Mouse (Mus musculus): ENCODE measurements around the gene Nprl2. TPM values are rescaled to one million over a fixed set of nuclear protein-coding genes. Genes with fewer than 3 reads are reported as not detected.
A peak's percentile ranks its signal among the peaks of the same experiment; 100 is the strongest.

Gene Nprl2
- polyA plus RNA-seq, 1 experiment: 64.1 TPM

- TF ChIP-seq POLR2A (IDR thresholded peaks at IDR 0.05; ENCODE audit: borderline replicate concordance, insufficient read depth, low read length) (no peak), CTCF (IDR thresholded peaks at IDR 0.05; ENCODE audit: borderline replicate concordance, insufficient read depth, low read depth, low read length) (no peak)
Observed at GRCm38 (mm10) chr9:107544729-107545128, 2.7 kb downstream of the Nprl2 start.

GRCm38 (mm10) chr9:107545199-107545598, 3.2 kb downstream of the Nprl2 start:
- no peaks in the 10 kb centered on the region for H3K27me3 ChIP-seq (ENCODE audit: control insufficient read depth, insufficient read depth, low read length)
- 79% methylated on average over 10 of the region's 10 CpGs for WGBS
- no peak overlapping the region for H3K4me3 ChIP-seq (replicated peaks; ENCODE audit: insufficient read depth, low read depth, low read length)
- no peak for DNase-seq
- H3K27ac ChIP-seq (ENCODE audit: insufficient read depth, low read length): no peak overlapping the region
- H3K4me1 ChIP-seq (ENCODE audit: control insufficient read depth, insufficient read depth, low read length): no peaks in the 10 kb centered on the region; the same call in none of the 2 replicates
- TF ChIP-seq POLR2A (IDR thresholded peaks at IDR 0.05; ENCODE audit: borderline replicate concordance, insufficient read depth, low read length) (no peak), CTCF (IDR thresholded peaks at IDR 0.05; ENCODE audit: borderline replicate concordance, insufficient read depth, low read depth, low read length) (no peak)

More at GRCm38 (mm10) chr9:107544729-107545128, 2.7 kb downstream of the Nprl2 start:
- DNase-seq: no peak
- Histone ChIP-seq H3K27ac (ENCODE audit: insufficient read depth, low read length) (no peak overlapping the region), H3K4me1 (ENCODE audit: control insufficient read depth, insufficient read depth, low read length) (no peaks in the 10 kb centered on the region; the same call in none of the 2 replicates), H3K4me3 (replicated peaks; ENCODE audit: insufficient read depth, low read depth, low read length) (no peak overlapping the region), H3K27me3 (ENCODE audit: control insufficient read depth, insufficient read depth, low read length) (no peaks in the 10 kb centered on the region)
- WGBS: 91% methylated on average over 12 of the region's 12 CpGs

- Histone ChIP-seq H3K4me3 (replicated peaks; ENCODE audit: insufficient read depth, low read depth, low read length) (no peak overlapping the region), H3K27me3 (ENCODE audit: control insufficient read depth, insufficient read depth, low read length) (no peaks in the 10 kb centered on the region), H3K27ac (ENCODE audit: insufficient read depth, low read length) (no peak overlapping the region), H3K4me1 (ENCODE audit: control insufficient read depth, insufficient read depth, low read length) (no peaks in the 10 kb centered on the region; the same call in none of the 2 replicates)
- WGBS: 7% methylated on average over 3 of the region's 3 CpGs
- TF ChIP-seq POLR2A (IDR thresholded peaks at IDR 0.05; ENCODE audit: borderline replicate concordance, insufficient read depth, low read length) (no peak), CTCF (IDR thresholded peaks at IDR 0.05; ENCODE audit: borderline replicate concordance, insufficient read depth, low read depth, low read length) (peak; percentile 83)
- DNase-seq: peak; percentile 72 to 83
Observed at GRCm38 (mm10) chr9:107545602-107546001, 3.6 kb downstream of the Nprl2 start.

GRCm38 (mm10) chr9:107547026-107547425, 5.0 kb downstream of the Nprl2 start, which contains the start of gene Zmynd10:
Zmynd10 (plus strand) TSS chr9:107547298.
- TF ChIP-seq POLR2A (IDR thresholded peaks at IDR 0.05; ENCODE audit: borderline replicate concordance, insufficient read depth, low read length): no peak
- no peak for TF ChIP-seq CTCF (IDR thresholded peaks at IDR 0.05; ENCODE audit: borderline replicate concordance, insufficient read depth, low read depth, low read length)
- Histone ChIP-seq H3K4me3 (replicated peaks; ENCODE audit: insufficient read depth, low read depth, low read length) (no peak within 1 kb of the TSS), H3K4me1 (ENCODE audit: control insufficient read depth, insufficient read depth, low read length) (no peaks in the 10 kb centered on the region; the same call in none of the 2 replicates), H3K27me3 (ENCODE audit: control insufficient read depth, insufficient read depth, low read length) (no peaks in the 10 kb centered on the region), H3K27ac (ENCODE audit: insufficient read depth, low read length) (no peak within 1 kb of the TSS)
- peak in 1 of 2 experiments; percentile 46 for DNase-seq
- WGBS: 14% methylated on average over 20 of the region's 20 CpGs

- Histone ChIP-seq H3K4me1 (ENCODE audit: control insufficient read depth, insufficient read depth, low read length) (no peaks in the 10 kb centered on the region; the same call in none of the 2 replicates), H3K27me3 (ENCODE audit: control insufficient read depth, insufficient read depth, low read length) (no peaks in the 10 kb centered on the region), H3K4me3 (replicated peaks; ENCODE audit: insufficient read depth, low read depth, low read length) (no peak overlapping the region), H3K27ac (ENCODE audit: insufficient read depth, low read length) (no peak overlapping the region)
- WGBS: 84% methylated on average over 5 of the region's 5 CpGs
- no peak for DNase-seq
- no peak for TF ChIP-seq CTCF (IDR thresholded peaks at IDR 0.05; ENCODE audit: borderline replicate concordance, insufficient read depth, low read depth, low read length)
Observed at GRCm38 (mm10) chr9:107547957-107548356, 5.9 kb downstream of the Nprl2 start.

GRCm38 (mm10) chr9:107548820-107549219, 6.8 kb downstream of the Nprl2 start:
- H3K4me3 ChIP-seq (replicated peaks; ENCODE audit: insufficient read depth, low read depth, low read length): no peak overlapping the region
- no peak for TF ChIP-seq POLR2A (IDR thresholded peaks at IDR 0.05; ENCODE audit: borderline replicate concordance, insufficient read depth, low read length)
- no peak for TF ChIP-seq CTCF (IDR thresholded peaks at IDR 0.05; ENCODE audit: borderline replicate concordance, insufficient read depth, low read depth, low read length)
- no peaks in the 10 kb centered on the region; the same call in 1 of the 2 replicates for H3K4me1 ChIP-seq (ENCODE audit: control insufficient read depth, insufficient read depth, low read length)
- H3K27me3 ChIP-seq (ENCODE audit: control insufficient read depth, insufficient read depth, low read length): no peaks in the 10 kb centered on the region
- 92% methylated on average over 10 of the region's 10 CpGs for WGBS
- no peak overlapping the region for H3K27ac ChIP-seq (ENCODE audit: insufficient read depth, low read length)
- no peak for DNase-seq

- 86% methylated on average over 20 of the region's 20 CpGs for WGBS
- Histone ChIP-seq H3K27ac (ENCODE audit: insufficient read depth, low read length) (no peak overlapping the region), H3K4me1 (ENCODE audit: control insufficient read depth, insufficient read depth, low read length) (no peaks in the 10 kb centered on the region; the same call in 1 of the 2 replicates), H3K4me3 (replicated peaks; ENCODE audit: insufficient read depth, low read depth, low read length) (no peak overlapping the region), H3K27me3 (ENCODE audit: control insufficient read depth, insufficient read depth, low read length) (no peaks in the 10 kb centered on the region)
- no peak for DNase-seq
- no peak for TF ChIP-seq CTCF (IDR thresholded peaks at IDR 0.05; ENCODE audit: borderline replicate concordance, insufficient read depth, low read depth, low read length)
- no peak for TF ChIP-seq POLR2A (IDR thresholded peaks at IDR 0.05; ENCODE audit: borderline replicate concordance, insufficient read depth, low read length)
Observed at GRCm38 (mm10) chr9:107549297-107550074, 7.5 kb downstream of the Nprl2 start.

Data from cerebellum, adult 2 months (tissue).